In genomic region chr17:28446820-28447168, GRCm38 (mm10) we compare ENCODE assay signal across 15 mouse cellular contexts.
"Had no signal": no experiment of that assay in that cellular context is flagged by ENCODE, and none has a peak within 500 bp of the region (broad histone marks: within the 10 kb centered on the region; RNA-seq: fewer than 3 reads in every experiment).

No protein-coding gene starts in this region.

- H3K27me3 ChIP-seq: intestine, embryonic 15.5 days; neural tube, embryonic 15.5 days had no signal

- H3K9me3 ChIP-seq: intestine, embryonic 15.5 days; limb, embryonic 10.5 days; midbrain, embryonic 10.5 days; neural tube, embryonic 15.5 days had no signal

- H3K27ac ChIP-seq: intestine, embryonic 15.5 days; kidney, postnatal 0 days; layer of hippocampus, adult 2 months; left cerebral cortex, adult 2 months; limb, embryonic 10.5 days; midbrain, embryonic 10.5 days; neural tube, embryonic 15.5 days had no signal

- H3K36me3 ChIP-seq: intestine, embryonic 15.5 days; limb, embryonic 10.5 days; midbrain, embryonic 10.5 days; neural tube, embryonic 15.5 days had no signal

- H3K4me3 ChIP-seq: intestine, embryonic 15.5 days; layer of hippocampus, adult 2 months; left cerebral cortex, adult 2 months; limb, embryonic 10.5 days; midbrain, embryonic 10.5 days; myocyte; neural tube, embryonic 15.5 days had no signal

- DNase-seq: lung, embryonic 14.5 days; lung, postnatal 10 days; lung, postnatal 4 days; midbrain, embryonic 14.5 days; right cerebral cortex, adult 18-20 months; right cerebral cortex, postnatal 25 days; thymus, postnatal 14 days had no signal

- H3K4me2 ChIP-seq: intestine, embryonic 15.5 days; lung, embryonic 14.5 days; neural tube, embryonic 15.5 days had no signal

- H3K4me1 ChIP-seq: limb, embryonic 10.5 days; neural tube, embryonic 15.5 days had no signal

- H3K9ac ChIP-seq: intestine, embryonic 15.5 days; lung, embryonic 14.5 days; neural tube, embryonic 15.5 days had no signal

- ATAC-seq: intestine, embryonic 15.5 days had no signal
